Mouse (Mus musculus): ENCODE results near the gene Upk3b.
"Not testable (repeated sequence)": the region's sequence is repeated elsewhere in the genome, so short reads cannot be mapped to it uniquely, and the experiment has no call there.

DNA sequence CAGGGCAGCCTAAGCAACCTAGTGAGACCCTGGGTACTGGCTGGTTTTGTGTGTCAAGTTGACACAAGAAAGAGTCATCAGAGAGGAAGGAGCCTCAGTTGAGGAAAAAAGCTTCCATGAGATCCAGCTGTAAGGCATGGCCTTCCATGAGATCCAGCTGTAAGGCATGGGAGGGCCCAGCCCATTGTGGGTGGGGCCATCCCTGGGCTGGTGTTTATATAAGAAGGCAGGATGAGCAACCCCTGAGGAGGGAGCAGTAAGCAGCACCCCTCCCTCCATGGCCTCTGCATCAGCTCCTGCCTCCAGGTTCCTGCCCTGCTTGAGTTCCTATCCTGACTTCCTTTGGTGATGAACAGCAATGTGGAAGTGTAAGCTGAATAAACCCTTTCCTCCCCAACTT, 10.2 kb downstream of the Upk3b start:
- TF ChIP-seq CTCF, EP300 (IDR thresholded peaks at IDR 0.05): not testable (repeated sequence)

All from lung, postnatal 0 days (tissue).